Mouse (Mus musculus): ENCODE measurements around the gene Gm49345. TPM values are rescaled to one million over a fixed set of nuclear protein-coding genes. Genes with fewer than 3 reads are reported as not detected.
A peak's percentile ranks its signal among the peaks of the same experiment; 100 is the strongest.

The Gm49345 gene
- total and polyA plus RNA-seq, 3 experiments = 0.50 to 1.4 TPM; not detected in 1

GRCm38 (mm10) chr13:67652496-67652895 is 14.9 kb upstream of the Gm49345 start:
- Histone ChIP-seq H3K9ac (ENCODE audit: low read depth, low read length) (no peak overlapping the region), H3K4me3 (no peak overlapping the region), H3K36me3 (ENCODE audit: control insufficient read depth, insufficient read depth, low read length) (no peaks in the 10 kb centered on the region), H3K79me2 (replicated peaks; ENCODE audit: control insufficient read depth, insufficient read depth, low read length) (no peaks in the 10 kb centered on the region), H3K27me3 (ENCODE audit: control insufficient read depth, insufficient read depth, low read length) (no peaks in the 10 kb centered on the region), H3K27ac (no peak overlapping the region), H3K4me1 (ENCODE audit: control insufficient read depth, insufficient read depth, low read length) (no peaks in the 10 kb centered on the region)
- no peak for TF ChIP-seq EP300 (IDR thresholded peaks at IDR 0.05; ENCODE audit: insufficient read depth, low read depth, low read length)
- no peak for TF ChIP-seq CTCF (IDR thresholded peaks at IDR 0.05)
- no peak for TF ChIP-seq POLR2A (IDR thresholded peaks at IDR 0.05; ENCODE audit: insufficient read depth, low read depth, low read length)
- intact Hi-C loops (cut with DNase I) = no loop called here
- 58% methylated on average over 3 of the region's 3 CpGs for WGBS
- DNase-seq = no peak

GRCm38 (mm10) chr13:67610108-67610507 is 27.5 kb downstream of the Gm49345 start:
- Histone ChIP-seq H3K4me1 (ENCODE audit: control insufficient read depth, insufficient read depth, low read length) (peaks cover 1% of the 10 kb centered on the region; the same call in 1 of the 2 replicates), H3K4me3 (peak overlapping the region; percentile 77; the same call in 1 of the 2 replicates), H3K27ac (no peak overlapping the region), H3K36me3 (ENCODE audit: control insufficient read depth, insufficient read depth, low read length) (no peaks in the 10 kb centered on the region), H3K79me2 (replicated peaks; ENCODE audit: control insufficient read depth, insufficient read depth, low read length) (no peaks in the 10 kb centered on the region), H3K9ac (ENCODE audit: low read depth, low read length) (no peak overlapping the region), H3K27me3 (ENCODE audit: control insufficient read depth, insufficient read depth, low read length) (no peaks in the 10 kb centered on the region)
- intact Hi-C loops (cut with DNase I) = loop anchor here (10.0 kb wide), 1 partner anchor 205 kb away; the partner anchor contains the start of gene Zfp273
- DNase-seq = no peak
- WGBS = 57% methylated on average over 4 of the region's 4 CpGs
- no peak for TF ChIP-seq CTCF (IDR thresholded peaks at IDR 0.05)
- no peak for TF ChIP-seq POLR2A (IDR thresholded peaks at IDR 0.05; ENCODE audit: insufficient read depth, low read depth, low read length)
- TF ChIP-seq EP300 (IDR thresholded peaks at IDR 0.05; ENCODE audit: insufficient read depth, low read depth, low read length) = no peak

- DNase-seq = peak; percentile 90 to 94
- H3K27ac ChIP-seq = peak within 1 kb of the TSS; percentile 59
- H3K4me1 ChIP-seq (ENCODE audit: control insufficient read depth, insufficient read depth, low read length) = peaks cover 1% of the 10 kb centered on the region; the same call in 1 of the 2 replicates
- no peaks in the 10 kb centered on the region for H3K27me3 ChIP-seq (ENCODE audit: control insufficient read depth, insufficient read depth, low read length)
- H3K79me2 ChIP-seq (replicated peaks; ENCODE audit: control insufficient read depth, insufficient read depth, low read length) = no peaks in the 10 kb centered on the region
- H3K36me3 ChIP-seq (ENCODE audit: control insufficient read depth, insufficient read depth, low read length) = no peaks in the 10 kb centered on the region
- TF ChIP-seq EP300 (IDR thresholded peaks at IDR 0.05; ENCODE audit: insufficient read depth, low read depth, low read length) (no peak), CTCF (IDR thresholded peaks at IDR 0.05) (peak; percentile 46)
- 1% methylated on average over 20 of the region's 20 CpGs for WGBS
- intact Hi-C loops (cut with DNase I) = loop anchor here (2.0 kb wide), 3 partner anchors 28 to 116 kb away; partner anchors contain the start of genes Gm49345 and Zfp729a
- peak within 1 kb of the TSS; percentile 77 for H3K4me3 ChIP-seq
- peak within 1 kb of the TSS; percentile 95 for H3K9ac ChIP-seq (ENCODE audit: low read depth, low read length)
Measured at GRCm38 (mm10) chr13:67609066-67609876, 28.3 kb downstream of the Gm49345 start, which contains the start of gene Zfp729b. Zfp729b (minus strand) TSS chr13:67609707.

GRCm38 (mm10) chr13:67572591-67573189 is 64.9 kb downstream of the Gm49345 start:
- no peak overlapping the region for H3K4me3 ChIP-seq
- intact Hi-C loops (cut with DNase I) = no loop called here
- DNase-seq = no peak
- 56% methylated on average over 5 of the region's 5 CpGs for WGBS
- TF ChIP-seq POLR2A (IDR thresholded peaks at IDR 0.05; ENCODE audit: insufficient read depth, low read depth, low read length) (no peak), CTCF (IDR thresholded peaks at IDR 0.05) (no peak), EP300 (IDR thresholded peaks at IDR 0.05; ENCODE audit: insufficient read depth, low read depth, low read length) (no peak)
- H3K4me1 ChIP-seq (ENCODE audit: control insufficient read depth, insufficient read depth, low read length) = no peaks in the 10 kb centered on the region
- no peak overlapping the region for H3K9ac ChIP-seq (ENCODE audit: low read depth, low read length)
- H3K27ac ChIP-seq = no peak overlapping the region
- H3K27me3 ChIP-seq (ENCODE audit: control insufficient read depth, insufficient read depth, low read length) = no peaks in the 10 kb centered on the region
- H3K79me2 ChIP-seq (replicated peaks; ENCODE audit: control insufficient read depth, insufficient read depth, low read length) = no peaks in the 10 kb centered on the region
- H3K36me3 ChIP-seq (ENCODE audit: control insufficient read depth, insufficient read depth, low read length) = no peaks in the 10 kb centered on the region

GRCm38 (mm10) chr13:67553730-67554129 is 83.8 kb downstream of the Gm49345 start, which contains the start of gene Zfp748:
Zfp748 (minus strand) TSS chr13:67553830.
- no peak for TF ChIP-seq POLR2A (IDR thresholded peaks at IDR 0.05; ENCODE audit: insufficient read depth, low read depth, low read length)

More at GRCm38 (mm10) chr13:67553730-67554129, 83.8 kb downstream of the Gm49345 start, which contains the start of gene Zfp748:
- H3K79me2 ChIP-seq (replicated peaks; ENCODE audit: control insufficient read depth, insufficient read depth, low read length) = peaks cover 4% of the 10 kb centered on the region; the same call in 1 of the 2 replicates
- WGBS = 81% methylated on average over 4 of the region's 4 CpGs
- peaks cover 1% of the 10 kb centered on the region; the same call in 1 of the 2 replicates for H3K4me1 ChIP-seq (ENCODE audit: control insufficient read depth, insufficient read depth, low read length)
- H3K27ac ChIP-seq = peak within 1 kb of the TSS; percentile 89
- no peaks in the 10 kb centered on the region for H3K27me3 ChIP-seq (ENCODE audit: control insufficient read depth, insufficient read depth, low read length)
- H3K36me3 ChIP-seq (ENCODE audit: control insufficient read depth, insufficient read depth, low read length) = peaks cover 3% of the 10 kb centered on the region; the same call in 1 of the 2 replicates
- DNase-seq = no peak
- intact Hi-C loops (cut with DNase I) = loop anchor here (2.0 to 5.0 kb wide), 4 partner anchors 27 to 174 kb away; partner anchors contain the start of genes Gm26965, Gm49345, Zfp65 and Zfp729a
- peak within 1 kb of the TSS; percentile 81 for H3K4me3 ChIP-seq
- H3K9ac ChIP-seq (ENCODE audit: low read depth, low read length) = peak within 1 kb of the TSS; percentile 66
